Mouse (Mus musculus): ENCODE results near the gene Fuca1. TPM values are rescaled to one million over a fixed set of nuclear protein-coding genes. Genes with fewer than 3 reads are reported as not detected.
"Not testable (repeated sequence)": the region's sequence is repeated elsewhere in the genome, so short reads cannot be mapped to it uniquely, and the experiment has no call there.

Fuca1 gene
- polyA plus RNA-seq, 1 experiment from 2014 or later: 70.2 TPM

DNA sequence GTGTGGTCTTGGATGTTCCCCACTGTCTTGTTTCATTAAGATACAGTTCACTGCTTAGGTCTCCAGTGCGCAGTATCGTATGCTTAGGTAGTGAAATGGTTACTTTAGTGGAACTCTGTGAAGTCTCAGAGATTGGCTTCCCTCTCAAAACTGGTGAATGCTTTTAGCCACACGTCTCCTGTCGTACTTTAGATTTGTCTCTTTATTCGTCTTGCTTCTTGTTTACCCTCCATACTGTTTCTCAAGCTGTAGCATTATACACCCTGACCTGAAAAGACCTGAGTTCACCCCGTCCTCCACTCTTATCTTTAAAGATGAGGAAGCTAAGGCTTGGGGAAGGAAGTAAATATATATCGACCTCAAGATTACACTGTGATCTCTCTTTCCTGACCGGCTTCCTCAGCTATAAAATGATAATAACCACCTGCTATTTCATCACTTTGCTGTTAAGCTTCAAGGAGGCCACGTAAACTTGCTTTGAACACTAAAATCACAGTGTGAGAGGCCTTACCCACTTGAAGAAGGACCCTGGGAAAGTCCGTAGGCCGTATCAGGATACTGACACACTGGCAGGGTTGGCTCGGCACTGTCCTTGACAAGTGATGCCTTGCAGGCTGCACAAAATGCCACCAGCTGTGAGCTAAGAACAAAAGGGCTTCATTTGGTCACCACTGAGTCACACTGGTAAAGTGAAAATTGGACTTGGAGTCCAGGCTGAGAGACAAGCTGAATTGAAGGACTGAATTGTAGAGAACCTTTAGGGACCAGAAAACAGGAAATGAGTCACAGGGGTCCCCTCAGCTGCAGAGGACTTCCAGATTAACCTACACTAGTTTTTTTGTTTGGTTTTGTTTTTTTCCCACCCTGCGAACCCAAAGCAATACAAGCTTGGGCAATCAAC lies 52.6 kb downstream of the Fuca1 start:
- H3K4me1 ChIP-seq (ENCODE audit: control insufficient read depth, insufficient read depth, low read length): peaks cover 8% of the 10 kb centered on the region
- WGBS: 75% methylated on average over 13 of the region's 13 CpGs
- H3K27ac ChIP-seq (replicated peaks; ENCODE audit: low read depth, low read length): no peak overlapping the region
- peak overlapping the region; percentile 77 for H3K9ac ChIP-seq (ENCODE audit: low read depth, low read length)
- peaks cover 56% of the 10 kb centered on the region for H3K36me3 ChIP-seq (ENCODE audit: control insufficient read depth, insufficient read depth, low read length)
- DNase-seq (ENCODE audit: low spot score): no peak
- peak overlapping the region; percentile 87 for H3K4me2 ChIP-seq (ENCODE audit: low read depth, low read length)
- H3K4me3 ChIP-seq (ENCODE audit: low read depth, low read length): peak overlapping the region; percentile 77
- no peak for ATAC-seq (ENCODE audit: low read depth)
- H3K27me3 ChIP-seq (replicated peaks; ENCODE audit: control insufficient read depth, insufficient read depth, low read length): no peaks in the 10 kb centered on the region
- no peaks in the 10 kb centered on the region for H3K9me3 ChIP-seq (ENCODE audit: control insufficient read depth, low read length)

- Histone ChIP-seq H3K9ac (ENCODE audit: low read depth, low read length) (no peak overlapping the region; the same call in 1 of the 2 replicates), H3K4me2 (ENCODE audit: low read depth, low read length) (no peak overlapping the region), H3K27me3 (replicated peaks; ENCODE audit: control insufficient read depth, insufficient read depth, low read length) (no peaks in the 10 kb centered on the region), H3K27ac (replicated peaks; ENCODE audit: low read depth, low read length) (no peak overlapping the region), H3K4me1 (ENCODE audit: control insufficient read depth, insufficient read depth, low read length) (peaks cover 7% of the 10 kb centered on the region), H3K36me3 (ENCODE audit: control insufficient read depth, insufficient read depth, low read length) (peaks cover 46% of the 10 kb centered on the region), H3K4me3 (ENCODE audit: low read depth, low read length) (no peak overlapping the region), H3K9me3 (ENCODE audit: control insufficient read depth, low read length) (no peaks in the 10 kb centered on the region)
- DNase-seq (ENCODE audit: low spot score) (no peak), ATAC-seq (ENCODE audit: low read depth) (no peak)
- 90% methylated on average over 12 of the region's 12 CpGs for WGBS
These were observed 55.6 kb downstream of the Fuca1 start for GRCm38 (mm10) chr4:135976146-135976545.

GRCm38 (mm10) chr4:135980223-135980622 lies 59.7 kb downstream of the Fuca1 start:
- H3K36me3 ChIP-seq (ENCODE audit: control insufficient read depth, insufficient read depth, low read length): peaks cover 56% of the 10 kb centered on the region
- H3K27me3 ChIP-seq (replicated peaks; ENCODE audit: control insufficient read depth, insufficient read depth, low read length); ATAC-seq (ENCODE audit: low read depth); H3K4me1 ChIP-seq (ENCODE audit: control insufficient read depth, insufficient read depth, low read length); H3K27ac ChIP-seq (replicated peaks; ENCODE audit: low read depth, low read length); H3K9ac ChIP-seq (ENCODE audit: low read depth, low read length); DNase-seq (ENCODE audit: low spot score); H3K4me3 ChIP-seq (ENCODE audit: low read depth, low read length); H3K4me2 ChIP-seq (ENCODE audit: low read depth, low read length); H3K9me3 ChIP-seq (ENCODE audit: control insufficient read depth, low read length): not testable (repeated sequence)
- WGBS: 92% methylated on average over 5 of the region's 5 CpGs

GRCm38 (mm10) chr4:135981524-135982063 lies 61.1 kb downstream of the Fuca1 start:
- Histone ChIP-seq H3K9me3 (ENCODE audit: control insufficient read depth, low read length) (no peaks in the 10 kb centered on the region), H3K4me2 (ENCODE audit: low read depth, low read length) (no peak overlapping the region), H3K4me1 (ENCODE audit: control insufficient read depth, insufficient read depth, low read length) (peaks cover 7% of the 10 kb centered on the region; the same call in 1 of the 2 replicates), H3K27me3 (replicated peaks; ENCODE audit: control insufficient read depth, insufficient read depth, low read length) (no peaks in the 10 kb centered on the region), H3K4me3 (ENCODE audit: low read depth, low read length) (no peak overlapping the region), H3K9ac (ENCODE audit: low read depth, low read length) (no peak overlapping the region), H3K27ac (replicated peaks; ENCODE audit: low read depth, low read length) (no peak overlapping the region), H3K36me3 (ENCODE audit: control insufficient read depth, insufficient read depth, low read length) (peaks cover 43% of the 10 kb centered on the region)
- DNase-seq (ENCODE audit: low spot score) (no peak), ATAC-seq (ENCODE audit: low read depth) (no peak)
- WGBS: 55% methylated on average over 7 of the region's 7 CpGs

- Histone ChIP-seq H3K4me1 (ENCODE audit: control insufficient read depth, insufficient read depth, low read length) (peaks cover 7% of the 10 kb centered on the region), H3K27me3 (replicated peaks; ENCODE audit: control insufficient read depth, insufficient read depth, low read length) (no peaks in the 10 kb centered on the region), H3K9me3 (ENCODE audit: control insufficient read depth, low read length) (no peaks in the 10 kb centered on the region), H3K4me2 (ENCODE audit: low read depth, low read length) (no peak overlapping the region), H3K36me3 (ENCODE audit: control insufficient read depth, insufficient read depth, low read length) (peaks cover 24% of the 10 kb centered on the region), H3K27ac (replicated peaks; ENCODE audit: low read depth, low read length) (no peak overlapping the region), H3K9ac (ENCODE audit: low read depth, low read length) (no peak overlapping the region), H3K4me3 (ENCODE audit: low read depth, low read length) (no peak overlapping the region)
- 87% methylated on average over 5 of the region's 5 CpGs for WGBS
- DNase-seq (ENCODE audit: low spot score) (no peak), ATAC-seq (ENCODE audit: low read depth) (no peak)
These were observed 64.0 kb downstream of the Fuca1 start for GRCm38 (mm10) chr4:135984556-135984955.

DNA sequence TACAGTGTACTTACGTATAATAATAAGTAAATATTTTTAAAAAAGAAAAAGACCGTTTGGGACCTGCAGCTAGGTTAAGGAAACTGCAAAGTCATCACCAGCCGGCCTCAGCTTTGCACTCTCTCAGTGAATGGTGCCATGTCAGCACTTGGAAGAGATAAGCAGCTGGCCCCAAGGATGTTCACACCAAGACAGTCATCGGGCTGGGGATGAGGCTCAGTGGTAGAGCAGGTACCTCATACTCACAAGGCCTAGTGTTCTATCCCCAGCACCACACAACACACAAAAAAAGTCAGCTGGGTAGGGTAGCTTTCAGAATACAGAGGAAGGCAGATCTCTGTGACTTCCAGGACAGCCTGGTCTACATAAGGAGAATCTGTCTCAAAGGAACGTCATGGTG lies 64.7 kb downstream of the Fuca1 start:
- H3K27me3 ChIP-seq (replicated peaks; ENCODE audit: control insufficient read depth, insufficient read depth, low read length): no peaks in the 10 kb centered on the region
- no peak overlapping the region for H3K9ac ChIP-seq (ENCODE audit: low read depth, low read length)
- 90% methylated on average over 5 of the region's 5 CpGs for WGBS
- H3K4me2 ChIP-seq (ENCODE audit: low read depth, low read length): 0 out of 2 replicates have a peak overlapping the region, but pooled peaks have one; percentile 88
- 0 out of 2 replicates have a peak overlapping the region, but pooled peaks have one; percentile 99 for H3K4me3 ChIP-seq (ENCODE audit: low read depth, low read length)
- no peak for ATAC-seq (ENCODE audit: low read depth)
- no peak for DNase-seq (ENCODE audit: low spot score)
- no peak overlapping the region for H3K27ac ChIP-seq (replicated peaks; ENCODE audit: low read depth, low read length)
- peaks cover 7% of the 10 kb centered on the region for H3K4me1 ChIP-seq (ENCODE audit: control insufficient read depth, insufficient read depth, low read length)
- H3K36me3 ChIP-seq (ENCODE audit: control insufficient read depth, insufficient read depth, low read length): peaks cover 24% of the 10 kb centered on the region
- H3K9me3 ChIP-seq (ENCODE audit: control insufficient read depth, low read length): no peaks in the 10 kb centered on the region

DNA sequence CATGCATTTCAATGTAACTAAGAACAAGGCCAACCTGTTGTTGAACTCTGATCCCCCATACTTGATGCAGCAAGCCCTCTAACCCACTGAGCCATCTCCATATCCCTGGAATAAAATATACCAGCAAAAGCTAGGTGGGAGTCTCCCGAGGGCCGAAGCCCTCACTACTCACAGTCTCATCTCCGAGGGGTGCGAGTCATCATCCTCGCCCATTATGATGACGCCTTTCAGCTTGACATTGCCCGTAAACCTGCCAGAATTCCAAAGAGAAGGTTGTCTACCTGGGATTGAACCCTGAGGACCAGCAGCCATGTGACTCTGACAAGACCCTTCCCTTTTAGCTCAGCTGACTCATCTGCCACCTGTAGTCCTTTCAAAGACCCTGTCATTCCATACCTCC lies 65.2 kb downstream of the Fuca1 start:
- Histone ChIP-seq H3K36me3 (ENCODE audit: control insufficient read depth, insufficient read depth, low read length) (peaks cover 24% of the 10 kb centered on the region), H3K27ac (replicated peaks; ENCODE audit: low read depth, low read length) (no peak overlapping the region), H3K4me1 (ENCODE audit: control insufficient read depth, insufficient read depth, low read length) (peaks cover 7% of the 10 kb centered on the region), H3K9ac (ENCODE audit: low read depth, low read length) (peak overlapping the region; percentile 95), H3K27me3 (replicated peaks; ENCODE audit: control insufficient read depth, insufficient read depth, low read length) (no peaks in the 10 kb centered on the region), H3K4me2 (ENCODE audit: low read depth, low read length) (peak overlapping the region; percentile 88), H3K9me3 (ENCODE audit: control insufficient read depth, low read length) (no peaks in the 10 kb centered on the region), H3K4me3 (ENCODE audit: low read depth, low read length) (peak overlapping the region; percentile 99)
- DNase-seq (ENCODE audit: low spot score): no peak
- WGBS: 91% methylated on average over 7 of the region's 7 CpGs
- no peak for ATAC-seq (ENCODE audit: low read depth)

- ATAC-seq (ENCODE audit: low read depth) (no peak), DNase-seq (ENCODE audit: low spot score) (no peak)
- Histone ChIP-seq H3K4me1 (ENCODE audit: control insufficient read depth, insufficient read depth, low read length) (peaks cover 7% of the 10 kb centered on the region), H3K4me2 (ENCODE audit: low read depth, low read length) (peak overlapping the region; percentile 88), H3K4me3 (ENCODE audit: low read depth, low read length) (peak overlapping the region; percentile 99), H3K9me3 (ENCODE audit: control insufficient read depth, low read length) (no peaks in the 10 kb centered on the region), H3K27ac (replicated peaks; ENCODE audit: low read depth, low read length) (peak overlapping the region; percentile 90; the same call in 1 of the 2 replicates), H3K9ac (ENCODE audit: low read depth, low read length) (peak overlapping the region; percentile 95), H3K27me3 (replicated peaks; ENCODE audit: control insufficient read depth, insufficient read depth, low read length) (no peaks in the 10 kb centered on the region), H3K36me3 (ENCODE audit: control insufficient read depth, insufficient read depth, low read length) (peaks cover 24% of the 10 kb centered on the region)
- 7% methylated on average over 16 of the region's 23 CpGs for WGBS
These were observed 65.9 kb downstream of the Fuca1 start for GRCm38 (mm10) chr4:135986301-135986942.
